Mouse (Mus musculus) megakaryocyte, adult 5-6 weeks (primary cell): ENCODE measurements around the gene Klf2. TPM values are rescaled to one million over a fixed set of nuclear protein-coding genes. Genes with fewer than 3 reads are reported as not detected.
A peak's percentile ranks its signal among the peaks of the same experiment; 100 is the strongest.

Experiments
- ATAC-seq: 2 replicates; pipeline ENCODE4 v1.8.0; 2016; ENCODE audit warnings: mild to moderate bottlenecking, inconsistent platforms; ENCODE audit not compliant: poor library complexity, severe bottlenecking
- total RNA-seq, 2 experiments: library from RNA; stranded (forward) in 1 of 2; stranded (reverse) in 1 of 2; fragments of 153-499, 151-499 nt in 1 of 2; fragments of 221-1000, 200-1000 nt in 1 of 2; gene quantifications; 2 replicates each; pipeline versions ENCODE4 v1.2.3 to v1.2.4; 2015 to 2017

Klf2 gene
- total RNA-seq (2015) (70.6 and 72.1 TPM in 2 replicates), total RNA-seq (2017) (18.9 and 25.5 TPM in 2 replicates)

- ATAC-seq: peak; percentile 66
Measured at GRCm38 (mm10) chr8:72318801-72319322, at the start of gene Klf2. Gene Klf2 (plus strand): TSS chr8:72319033.

- ATAC-seq: no peak
Measured at GRCm38 (mm10) chr8:72270606-72271005, 48.2 kb upstream of the Klf2 start.

GRCm38 (mm10) chr8:72271051-72271660, 47.7 kb upstream of the Klf2 start:
- ATAC-seq: no peak

- ATAC-seq: no peak
Measured at GRCm38 (mm10) chr8:72271691-72272090, 47.1 kb upstream of the Klf2 start.

GRCm38 (mm10) chr8:72272361-72272760, 46.5 kb upstream of the Klf2 start:
- ATAC-seq: peak; percentile 89

- ATAC-seq: no peak
Measured at GRCm38 (mm10) chr8:72273111-72273770, 45.6 kb upstream of the Klf2 start.

- peak; percentile 31 for ATAC-seq
Measured at GRCm38 (mm10) chr8:72273807-72274206, 45.0 kb upstream of the Klf2 start.

GRCm38 (mm10) chr8:72277244-72277643, 41.6 kb upstream of the Klf2 start:
- 0 out of 2 replicates have a peak, but pooled peaks have one; percentile 22 for ATAC-seq

GRCm38 (mm10) chr8:72279151-72279550, 39.7 kb upstream of the Klf2 start:
- ATAC-seq: no peak

GRCm38 (mm10) chr8:72281634-72282033, 37.2 kb upstream of the Klf2 start:
- ATAC-seq: peak; percentile 68

- peak; percentile 67 for ATAC-seq
Measured at GRCm38 (mm10) chr8:72285285-72285684, 33.5 kb upstream of the Klf2 start.

GRCm38 (mm10) chr8:72289051-72289450, 29.8 kb upstream of the Klf2 start:
- no peak for ATAC-seq

- ATAC-seq: no peak
Measured at GRCm38 (mm10) chr8:72291104-72291503, 27.7 kb upstream of the Klf2 start.

- no peak for ATAC-seq
Measured at GRCm38 (mm10) chr8:72293309-72293708, 25.5 kb upstream of the Klf2 start.

- ATAC-seq: peak; percentile 55
Measured at GRCm38 (mm10) chr8:72295125-72295524, 23.7 kb upstream of the Klf2 start.

GRCm38 (mm10) chr8:72295679-72296078, 23.2 kb upstream of the Klf2 start:
- peak; percentile 71 for ATAC-seq

GRCm38 (mm10) chr8:72296561-72296960, 22.3 kb upstream of the Klf2 start:
- no peak for ATAC-seq

GRCm38 (mm10) chr8:72298928-72299327, 19.9 kb upstream of the Klf2 start:
- no peak for ATAC-seq

GRCm38 (mm10) chr8:72300654-72301400, 18.0 kb upstream of the Klf2 start:
- no peak for ATAC-seq

- no peak for ATAC-seq
Measured at GRCm38 (mm10) chr8:72301497-72301896, 17.3 kb upstream of the Klf2 start.

GRCm38 (mm10) chr8:72302986-72303612, 15.7 kb upstream of the Klf2 start:
- ATAC-seq: no peak
